Mouse (Mus musculus): Measurements from ENCODE around the gene Pdia5. TPM values are rescaled to one million over a fixed set of nuclear protein-coding genes. Genes with fewer than 3 reads are reported as not detected.

The Pdia5 gene
- polyA plus RNA-seq, 1 experiment from 2014 or later = 42.2 TPM

GRCm38 (mm10) chr16:35517976-35518951, 27.6 kb upstream of the Pdia5 start:
- H3K9me3 ChIP-seq (replicated peaks; ENCODE audit: low read length) = no peaks in the 10 kb centered on the region
- 32% methylated on average over 23 of the region's 23 CpGs for WGBS
- H3K27ac ChIP-seq = peak overlapping the region; percentile 75
- DNase-seq (ENCODE audit: low spot score) = peak; percentile 74
- H3K4me2 ChIP-seq (ENCODE audit: low read length) = peak overlapping the region; percentile 40
- H3K4me1 ChIP-seq (replicated peaks; ENCODE audit: insufficient read depth, low read length) = peaks cover 17% of the 10 kb centered on the region; the same call in 1 of the 2 replicates
- H3K36me3 ChIP-seq (ENCODE audit: insufficient read depth, low read length) = no peaks in the 10 kb centered on the region
- no peak for TF ChIP-seq CTCF (IDR thresholded peaks at IDR 0.05; ENCODE audit: low read depth)
- 0 out of 2 replicates have a peak overlapping the region, but pooled peaks have one; percentile 23 for H3K9ac ChIP-seq (ENCODE audit: low read depth, low read length)
- no peaks in the 10 kb centered on the region for H3K27me3 ChIP-seq (ENCODE audit: insufficient read depth, low read length)
- no peak overlapping the region for H3K4me3 ChIP-seq (replicated peaks; ENCODE audit: low read depth, low read length)
- no peak for ATAC-seq (replicated peaks; ENCODE audit: low FRiP score, low read depth)

DNA sequence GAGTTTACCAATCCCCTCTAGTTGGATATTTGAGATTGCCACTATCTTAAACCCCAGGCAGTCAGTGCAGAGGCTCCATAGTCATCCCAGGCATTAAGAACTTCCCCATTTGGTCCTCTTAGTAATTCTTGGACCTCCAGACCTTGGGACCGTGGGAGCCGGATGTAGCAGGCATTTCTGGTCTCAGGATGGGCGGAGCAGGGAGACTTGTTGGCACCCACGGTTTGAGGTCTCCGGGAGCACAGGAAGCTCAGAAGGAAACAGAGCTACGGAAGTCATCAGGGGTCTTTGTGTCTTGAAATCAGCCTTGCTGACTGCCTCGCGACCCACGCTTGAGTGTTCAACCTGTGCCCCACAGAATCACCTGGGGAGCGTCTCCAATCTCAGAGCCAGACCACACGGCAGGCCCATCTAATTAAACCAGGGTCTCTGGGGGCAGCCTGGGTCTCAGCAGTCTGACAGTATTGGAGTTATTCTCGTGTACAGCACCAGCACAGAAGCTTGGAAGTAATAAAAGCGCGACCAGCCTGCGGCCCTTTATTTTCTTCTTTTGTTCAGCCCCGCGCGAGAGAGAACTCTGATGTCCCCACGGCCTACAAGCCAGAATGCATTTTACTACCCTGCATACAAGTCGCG, 25.4 kb upstream of the Pdia5 start:
- Histone ChIP-seq H3K4me1 (replicated peaks; ENCODE audit: insufficient read depth, low read length) (peaks cover 17% of the 10 kb centered on the region; the same call in 1 of the 2 replicates), H3K27me3 (ENCODE audit: insufficient read depth, low read length) (no peaks in the 10 kb centered on the region), H3K9me3 (replicated peaks; ENCODE audit: low read length) (no peaks in the 10 kb centered on the region), H3K27ac (0 out of 2 replicates have a peak overlapping the region, but pooled peaks have one; percentile 31), H3K36me3 (ENCODE audit: insufficient read depth, low read length) (no peaks in the 10 kb centered on the region), H3K4me2 (ENCODE audit: low read length) (no peak overlapping the region; the same call in 1 of the 2 replicates), H3K9ac (ENCODE audit: low read depth, low read length) (no peak overlapping the region), H3K4me3 (replicated peaks; ENCODE audit: low read depth, low read length) (no peak overlapping the region)
- peak; percentile 42 for DNase-seq (ENCODE audit: low spot score)
- ATAC-seq (replicated peaks; ENCODE audit: low FRiP score, low read depth) = no peak
- TF ChIP-seq CTCF (IDR thresholded peaks at IDR 0.05; ENCODE audit: low read depth) = no peak
- WGBS = 46% methylated on average over 21 of the region's 21 CpGs

DNA sequence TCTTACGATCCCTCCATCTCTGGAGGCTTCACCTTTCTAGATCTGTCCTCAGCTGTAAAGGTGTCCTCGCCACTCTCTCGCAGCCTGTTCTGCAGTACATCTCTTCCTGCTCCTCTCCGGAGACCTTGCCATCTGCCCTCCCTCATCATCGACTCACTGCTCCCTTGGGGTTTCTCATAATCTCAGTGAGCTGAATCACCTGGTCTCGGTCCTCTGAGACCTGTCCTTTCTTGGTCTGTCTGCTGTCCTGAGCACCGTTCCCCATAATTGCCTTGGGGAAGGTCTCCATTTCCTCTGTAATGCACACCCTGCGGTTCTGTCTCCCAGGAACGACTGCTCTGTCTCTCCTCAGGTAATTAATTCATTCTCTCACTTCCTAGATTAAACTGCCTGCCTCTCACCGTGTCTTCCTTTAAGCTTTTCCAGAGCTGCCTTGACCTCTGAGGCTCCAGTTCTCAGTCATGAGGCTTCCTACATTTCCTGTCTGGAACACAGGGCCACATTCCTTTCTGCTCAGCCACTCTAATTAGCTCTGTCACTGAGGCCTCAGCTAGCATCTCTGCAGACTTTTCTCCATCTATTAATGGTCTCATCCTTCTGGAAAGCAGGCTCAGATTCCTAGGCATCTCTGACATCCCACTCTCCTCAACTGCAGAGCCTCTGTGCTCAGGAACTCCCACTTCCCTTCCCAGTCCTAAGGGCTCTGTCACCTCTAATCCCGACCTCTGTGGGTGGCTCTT, 18.8 kb upstream of the Pdia5 start:
- Histone ChIP-seq H3K4me2 (ENCODE audit: low read length) (no peak overlapping the region), H3K36me3 (ENCODE audit: insufficient read depth, low read length) (no peaks in the 10 kb centered on the region), H3K4me1 (replicated peaks; ENCODE audit: insufficient read depth, low read length) (peaks cover 5% of the 10 kb centered on the region; the same call in 1 of the 2 replicates), H3K4me3 (replicated peaks; ENCODE audit: low read depth, low read length) (no peak overlapping the region), H3K9ac (ENCODE audit: low read depth, low read length) (no peak overlapping the region), H3K27ac (no peak overlapping the region), H3K9me3 (replicated peaks; ENCODE audit: low read length) (no peaks in the 10 kb centered on the region), H3K27me3 (ENCODE audit: insufficient read depth, low read length) (no peaks in the 10 kb centered on the region)
- WGBS = 40% methylated on average over 11 of the region's 11 CpGs
- TF ChIP-seq CTCF (IDR thresholded peaks at IDR 0.05; ENCODE audit: low read depth) = no peak
- DNase-seq (ENCODE audit: low spot score) (peak; percentile 51), ATAC-seq (replicated peaks; ENCODE audit: low FRiP score, low read depth) (no peak)

DNA sequence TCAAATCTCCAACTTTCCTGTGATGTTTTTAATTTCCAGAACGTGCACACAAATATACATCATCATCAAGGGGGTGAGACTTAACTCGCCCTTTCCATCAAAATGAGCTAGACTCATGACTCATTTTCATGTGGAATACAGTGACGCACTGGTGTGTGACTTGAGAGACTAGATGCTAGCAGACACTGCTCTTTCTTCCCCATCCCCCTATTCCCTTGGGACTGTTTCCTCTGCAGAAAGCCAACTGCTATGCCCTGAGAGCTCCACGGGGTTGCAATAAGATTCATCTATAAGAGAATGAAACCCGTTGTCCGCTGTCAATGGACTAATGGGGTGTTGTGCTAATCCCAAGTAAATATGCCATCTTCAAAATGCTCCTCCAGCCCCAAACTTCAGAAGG, 17.9 kb upstream of the Pdia5 start:
- ATAC-seq (replicated peaks; ENCODE audit: low FRiP score, low read depth) (no peak), DNase-seq (ENCODE audit: low spot score) (no peak)
- Histone ChIP-seq H3K4me2 (ENCODE audit: low read length) (no peak overlapping the region), H3K4me3 (replicated peaks; ENCODE audit: low read depth, low read length) (no peak overlapping the region), H3K27me3 (ENCODE audit: insufficient read depth, low read length) (no peaks in the 10 kb centered on the region), H3K9ac (ENCODE audit: low read depth, low read length) (no peak overlapping the region), H3K27ac (no peak overlapping the region), H3K9me3 (replicated peaks; ENCODE audit: low read length) (no peaks in the 10 kb centered on the region), H3K36me3 (ENCODE audit: insufficient read depth, low read length) (no peaks in the 10 kb centered on the region), H3K4me1 (replicated peaks; ENCODE audit: insufficient read depth, low read length) (peaks cover 5% of the 10 kb centered on the region; the same call in 1 of the 2 replicates)
- TF ChIP-seq CTCF (IDR thresholded peaks at IDR 0.05; ENCODE audit: low read depth) = no peak
- WGBS = 79% methylated on average over 6 of the region's 6 CpGs

DNA sequence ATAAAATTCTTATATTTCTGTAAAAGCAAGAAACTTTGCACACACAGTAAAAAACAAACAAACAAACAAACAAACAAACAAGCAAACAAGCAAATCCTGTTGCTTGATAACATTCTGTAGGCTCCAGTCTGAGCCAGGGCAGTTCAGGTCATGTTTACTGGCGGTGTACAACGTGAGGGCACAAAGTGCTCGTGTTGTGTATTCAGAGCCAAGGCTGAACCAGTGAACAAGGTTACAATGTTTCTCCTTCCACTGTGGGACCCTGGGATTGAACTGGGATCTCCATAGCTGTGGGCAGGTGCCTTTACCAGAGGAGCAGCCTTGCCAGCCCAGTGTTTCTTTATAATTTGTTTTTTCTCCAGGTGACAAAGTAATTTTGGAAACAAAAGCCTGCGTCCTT, 15.1 kb upstream of the Pdia5 start:
- no peak overlapping the region for H3K9ac ChIP-seq (ENCODE audit: low read depth, low read length)
- no peaks in the 10 kb centered on the region for H3K9me3 ChIP-seq (replicated peaks; ENCODE audit: low read length)
- DNase-seq (ENCODE audit: low spot score) = no peak
- WGBS = 91% methylated on average over 4 of the region's 4 CpGs
- no peaks in the 10 kb centered on the region for H3K27me3 ChIP-seq (ENCODE audit: insufficient read depth, low read length)
- ATAC-seq (replicated peaks; ENCODE audit: low FRiP score, low read depth) = no peak
- H3K27ac ChIP-seq = no peak overlapping the region
- no peak for TF ChIP-seq CTCF (IDR thresholded peaks at IDR 0.05; ENCODE audit: low read depth)
- H3K36me3 ChIP-seq (ENCODE audit: insufficient read depth, low read length) = no peaks in the 10 kb centered on the region
- H3K4me2 ChIP-seq (ENCODE audit: low read length) = no peak overlapping the region
- H3K4me1 ChIP-seq (replicated peaks; ENCODE audit: insufficient read depth, low read length) = peaks cover 5% of the 10 kb centered on the region; the same call in 1 of the 2 replicates
- H3K4me3 ChIP-seq (replicated peaks; ENCODE audit: low read depth, low read length) = no peak overlapping the region

- H3K4me2 ChIP-seq (ENCODE audit: low read length) = no peak overlapping the region
- WGBS = 70% methylated on average over 8 of the region's 8 CpGs
- no peak overlapping the region for H3K27ac ChIP-seq
- no peak for TF ChIP-seq CTCF (IDR thresholded peaks at IDR 0.05; ENCODE audit: low read depth)
- H3K27me3 ChIP-seq (ENCODE audit: insufficient read depth, low read length) = no peaks in the 10 kb centered on the region
- no peak overlapping the region for H3K9ac ChIP-seq (ENCODE audit: low read depth, low read length)
- H3K36me3 ChIP-seq (ENCODE audit: insufficient read depth, low read length) = no peaks in the 10 kb centered on the region
- ATAC-seq (replicated peaks; ENCODE audit: low FRiP score, low read depth) (no peak), DNase-seq (ENCODE audit: low spot score) (no peak)
- no peaks in the 10 kb centered on the region for H3K9me3 ChIP-seq (replicated peaks; ENCODE audit: low read length)
- H3K4me1 ChIP-seq (replicated peaks; ENCODE audit: insufficient read depth, low read length) = peaks cover 2% of the 10 kb centered on the region; the same call in 1 of the 2 replicates
- no peak overlapping the region for H3K4me3 ChIP-seq (replicated peaks; ENCODE audit: low read depth, low read length)
Measured at GRCm38 (mm10) chr16:35504266-35504665, 13.6 kb upstream of the Pdia5 start.

All from kidney, postnatal 0 days (tissue).